Mouse (Mus musculus) skeletal muscle tissue, adult 2 months (tissue): ENCODE results near the gene Lcor.

Experiments
- DNase-seq: peaks from one replicate; pipeline ENCODE4 v3.0.0-alpha.2; 2012; ENCODE audit warnings: low read depth, low spot score

The Lcor gene

GRCm38 (mm10) chr19:41476530-41477249 is 5.7 kb upstream of the Lcor start:
- DNase-seq = no peak

DNA sequence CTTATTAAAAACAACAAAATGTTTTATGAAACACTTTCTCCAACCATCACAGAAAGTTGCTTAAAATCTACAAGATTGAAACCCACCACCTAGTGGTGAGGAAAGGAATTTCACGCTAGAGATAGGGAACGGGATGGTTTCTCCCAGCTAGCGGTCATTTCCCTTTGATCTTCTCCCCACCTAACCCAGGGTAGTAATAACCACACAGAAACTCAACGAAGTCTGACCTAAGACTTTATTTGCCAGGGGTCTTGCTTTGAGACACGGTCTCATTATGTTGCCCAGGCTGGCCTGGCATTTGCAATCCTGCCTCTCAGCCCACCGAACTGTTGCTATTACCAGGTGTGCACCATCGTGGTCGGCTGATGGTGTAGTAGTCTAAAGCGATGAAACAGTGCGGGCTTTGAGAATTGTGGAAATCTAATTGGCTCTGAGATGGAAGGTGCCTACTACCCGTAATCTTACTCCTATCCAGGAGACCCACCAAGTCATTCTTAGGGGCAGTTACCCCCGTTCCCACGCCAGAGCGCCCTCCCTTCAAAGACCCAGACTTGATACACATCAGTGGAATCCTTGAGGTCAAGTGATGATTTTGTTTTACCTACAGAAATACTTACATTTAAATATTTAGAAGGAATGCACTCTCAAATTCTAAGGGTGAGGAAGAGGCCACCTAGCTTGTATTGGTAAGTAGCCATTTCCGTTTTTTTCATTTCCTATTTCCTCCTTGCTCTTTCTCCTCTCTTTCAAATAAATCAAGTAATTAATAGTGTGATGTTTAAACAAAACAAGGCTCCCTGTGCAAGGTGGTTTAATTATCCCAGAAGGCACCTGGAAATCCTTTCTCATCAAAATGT is 1.2 kb upstream of the Lcor start:
- peak; percentile 49 for DNase-seq

GRCm38 (mm10) chr19:41481887-41482189 is 599 bp upstream of the Lcor start:
- no peak for DNase-seq

DNA sequence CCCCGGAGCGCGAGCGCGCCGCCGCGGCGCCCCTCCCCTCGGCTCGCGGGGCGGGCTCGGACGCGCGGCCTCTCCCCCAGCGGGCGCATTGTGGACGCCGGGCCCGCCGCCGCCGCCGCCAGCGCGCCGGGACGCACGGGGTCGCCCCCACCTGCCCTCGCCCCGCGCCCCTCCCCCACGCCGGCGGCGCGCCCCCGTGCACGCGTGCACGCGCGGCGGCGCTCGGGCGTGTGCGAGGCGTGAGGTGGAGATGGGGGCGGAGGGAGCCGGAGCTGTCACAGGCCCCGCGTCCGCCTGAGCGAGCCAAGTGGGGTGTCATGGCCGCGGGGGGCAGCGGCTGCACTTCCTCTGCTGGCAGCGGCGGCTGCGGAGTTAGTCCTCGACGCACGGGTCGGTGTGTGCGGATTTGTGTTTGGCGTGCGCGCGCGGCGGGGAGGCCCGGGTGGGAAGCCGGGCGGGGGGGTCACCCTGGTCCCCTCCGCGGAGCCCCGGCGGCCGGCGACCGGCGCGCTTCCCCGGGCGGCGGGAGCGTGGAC is 540 bp downstream of the Lcor start:
- DNase-seq = peak; percentile 62

DNA sequence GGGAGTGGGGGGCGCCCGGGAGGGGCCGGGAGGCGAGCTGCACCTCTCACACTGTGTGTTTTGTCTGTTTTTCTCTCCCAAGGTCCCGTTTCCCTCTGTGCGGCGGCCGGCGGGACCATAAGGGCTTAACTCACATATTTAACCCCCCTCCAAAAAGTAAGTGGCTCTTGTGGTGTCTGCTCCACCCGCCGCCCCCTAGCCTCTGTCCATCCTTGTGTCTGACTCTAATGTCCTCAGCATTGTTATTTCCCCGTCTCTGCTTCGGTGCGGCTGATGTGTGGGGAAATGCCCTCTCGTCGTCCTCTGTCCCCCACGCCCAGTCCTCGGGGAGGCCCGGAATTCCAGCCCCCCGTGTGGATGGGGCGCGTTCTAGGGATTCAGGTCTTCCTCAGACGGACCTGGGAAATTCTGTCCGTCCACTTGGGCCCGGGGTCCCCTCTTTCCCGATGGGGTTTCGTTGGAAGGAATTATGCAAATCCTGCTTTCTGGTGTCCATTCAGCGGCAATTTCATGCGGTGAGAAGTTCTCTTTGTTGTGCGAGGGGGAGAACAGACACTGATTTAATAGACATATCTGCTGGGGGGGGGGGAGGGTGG is 1.1 kb downstream of the Lcor start:
- no peak for DNase-seq

GRCm38 (mm10) chr19:41484361-41484760 is 1.9 kb downstream of the Lcor start:
- DNase-seq = no peak

- no peak for DNase-seq
Observed at GRCm38 (mm10) chr19:41495382-41496032, 13.1 kb downstream of the Lcor start.

GRCm38 (mm10) chr19:41496058-41496457 is 13.6 kb downstream of the Lcor start:
- no peak for DNase-seq

GRCm38 (mm10) chr19:41507872-41508271 is 25.4 kb downstream of the Lcor start:
- DNase-seq = no peak

DNA sequence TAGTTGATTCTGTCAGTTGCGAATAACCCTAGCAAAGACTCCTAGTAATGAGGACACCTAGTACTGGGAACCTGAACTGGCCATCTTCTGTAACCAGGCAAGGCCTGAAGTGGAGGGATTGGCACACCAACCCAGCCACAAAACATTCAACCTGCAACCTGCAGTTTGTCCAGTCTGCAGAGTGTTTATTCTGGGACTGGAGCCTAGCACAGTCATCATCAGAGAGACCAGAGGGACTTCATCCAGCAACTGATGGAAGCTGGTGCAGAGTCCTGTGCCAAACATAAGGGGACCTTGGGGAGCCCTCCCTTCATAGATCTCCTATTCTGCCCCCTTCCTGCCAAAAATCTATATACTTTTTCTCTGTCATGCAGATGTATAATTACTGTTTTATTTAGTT is 32.4 kb downstream of the Lcor start:
- peak; percentile 58 for DNase-seq

GRCm38 (mm10) chr19:41515549-41515948 is 33.1 kb downstream of the Lcor start:
- DNase-seq = no peak

DNA sequence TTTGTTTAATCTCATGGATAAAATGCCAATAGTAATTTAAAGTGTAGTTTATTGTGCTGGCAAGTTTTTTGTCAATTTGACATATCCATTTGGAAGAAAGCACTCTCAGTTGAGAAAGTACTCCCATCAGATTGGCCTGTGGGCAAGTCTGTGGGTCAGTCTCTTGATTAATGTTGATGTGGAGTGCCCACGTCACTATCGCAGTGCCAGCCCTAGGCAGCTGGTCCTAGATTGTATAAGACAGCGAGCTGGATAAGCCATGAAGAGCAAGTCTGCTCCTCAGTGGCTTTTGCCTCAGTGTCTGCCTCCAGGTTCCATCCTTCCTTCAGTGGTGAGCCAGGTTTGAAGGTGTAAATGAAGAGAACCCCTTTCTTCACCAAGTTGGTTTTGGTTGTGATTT is 34.6 kb downstream of the Lcor start:
- no peak for DNase-seq

- DNase-seq = no peak
Observed at GRCm38 (mm10) chr19:41519121-41519520, 36.7 kb downstream of the Lcor start.

DNA sequence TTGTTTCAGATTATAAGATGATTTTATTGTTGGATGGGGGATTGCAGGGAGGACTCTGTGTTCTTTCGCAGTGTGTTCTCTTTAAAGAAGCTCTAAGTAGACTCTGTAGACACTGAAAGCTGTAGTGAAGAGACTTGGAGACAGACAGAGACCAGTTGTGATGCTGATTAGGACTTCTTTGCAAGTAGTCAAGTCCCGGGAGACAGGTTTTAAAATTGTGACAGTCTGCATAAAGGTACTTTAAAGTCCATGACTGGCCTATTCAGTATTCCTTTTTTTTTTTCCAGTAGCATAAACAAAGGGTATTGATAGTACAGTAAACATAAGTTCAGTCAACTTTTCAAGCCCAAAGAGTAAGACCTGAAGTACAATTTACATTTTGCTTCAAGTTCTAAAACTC is 39.8 kb downstream of the Lcor start:
- no peak for DNase-seq

DNA sequence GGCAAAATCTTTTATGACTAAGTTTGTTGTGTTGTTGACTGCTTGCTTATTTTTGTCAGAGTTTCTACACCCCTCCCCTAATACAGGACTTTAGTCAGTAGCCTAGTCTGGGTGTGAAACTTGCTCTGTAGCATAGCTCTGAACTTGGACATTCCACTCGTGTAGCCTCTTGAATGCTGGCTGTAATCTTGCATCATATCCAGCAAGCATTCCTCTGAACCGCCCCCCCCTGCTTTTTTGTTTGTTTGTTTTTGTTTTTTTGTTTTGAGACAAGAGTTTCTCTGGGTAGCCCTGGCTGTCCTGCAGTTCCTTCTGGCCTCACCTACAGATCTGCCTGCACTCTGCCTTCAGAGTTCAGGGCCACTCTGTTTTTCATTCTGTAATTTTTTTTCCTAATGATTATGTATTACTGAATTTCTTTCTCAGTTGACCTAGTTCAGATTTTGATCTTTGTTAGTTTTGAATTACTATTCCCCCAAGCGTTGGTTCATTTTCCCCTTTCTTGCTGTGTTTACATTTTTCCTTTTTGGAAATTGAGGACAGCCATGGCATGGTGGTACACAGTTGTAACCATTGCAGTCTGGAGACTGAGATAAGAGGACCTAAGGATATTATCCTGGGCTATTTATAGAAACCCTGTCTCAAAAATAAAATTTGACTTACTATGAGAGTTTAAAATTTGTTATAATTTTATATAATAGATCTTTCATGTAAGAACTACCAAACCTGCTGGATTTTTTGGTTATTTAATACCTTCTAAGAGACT is 41.5 kb downstream of the Lcor start:
- DNase-seq = no peak

GRCm38 (mm10) chr19:41529169-41529568 is 46.7 kb downstream of the Lcor start:
- DNase-seq = no peak

DNA sequence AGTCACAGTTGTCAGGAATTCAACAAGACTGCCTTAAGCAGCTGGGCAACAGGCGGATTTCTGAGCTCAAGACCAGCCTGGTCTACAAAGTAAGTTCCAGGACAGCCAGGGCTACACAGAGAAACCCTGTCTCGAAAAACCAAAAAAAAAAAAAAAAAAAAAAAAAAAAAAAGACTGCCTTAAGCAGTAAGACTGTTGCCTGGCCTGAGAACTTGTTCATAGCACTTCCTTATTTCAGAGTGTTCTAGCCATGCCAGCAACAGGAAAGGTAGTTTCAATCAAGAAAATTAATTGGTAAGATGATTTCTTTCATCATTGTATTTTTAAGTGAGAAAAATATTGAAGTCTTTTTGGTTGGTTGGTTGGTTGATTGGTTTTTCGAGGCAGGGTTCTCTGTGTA is 51.6 kb downstream of the Lcor start:
- DNase-seq = no peak

GRCm38 (mm10) chr19:41556981-41557380 is 74.5 kb downstream of the Lcor start:
- DNase-seq = no peak

DNA sequence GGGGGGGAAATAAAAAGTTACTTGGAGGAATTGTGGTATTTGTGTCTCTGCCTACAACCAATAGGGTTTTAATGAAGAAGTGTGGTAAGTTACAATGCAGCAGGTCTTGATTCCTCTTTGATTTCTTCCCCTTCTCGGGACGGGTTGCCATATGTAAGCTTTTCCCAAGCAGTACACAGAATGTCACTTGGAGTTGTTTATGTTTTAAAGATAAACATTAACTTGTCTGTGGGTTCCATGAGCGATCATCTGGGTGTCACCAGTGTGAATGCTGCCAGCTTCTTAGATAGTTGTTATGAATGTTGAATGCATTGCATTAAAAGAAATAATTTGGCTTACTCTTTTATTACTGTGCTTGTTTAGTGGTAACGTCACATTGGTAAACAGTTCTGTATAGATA is 75.1 kb downstream of the Lcor start:
- no peak for DNase-seq

- no peak for DNase-seq
Observed at GRCm38 (mm10) chr19:41558891-41559486, 76.6 kb downstream of the Lcor start.

DNA sequence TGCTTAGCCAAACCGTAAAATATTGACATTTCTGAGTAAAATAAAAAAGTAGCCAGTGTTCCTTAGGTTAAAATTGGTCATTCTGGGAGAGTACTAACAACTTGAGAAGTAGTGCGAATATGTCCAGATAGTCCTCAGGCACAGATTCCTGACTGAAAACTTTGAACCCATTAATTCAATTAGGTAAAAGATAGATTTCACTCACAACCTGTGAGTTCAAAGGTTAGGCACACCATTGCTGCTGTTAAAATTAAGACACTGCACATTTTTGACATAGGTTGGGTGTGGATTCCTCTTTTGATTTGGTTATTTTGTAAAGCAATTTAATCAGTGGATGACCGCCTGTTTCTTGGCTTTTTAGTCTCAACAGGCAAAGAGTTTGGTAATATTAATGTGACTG is 78.4 kb downstream of the Lcor start:
- no peak for DNase-seq
